Mouse (Mus musculus): ENCODE data around the gene Gm28635. TPM values are rescaled to one million over a fixed set of nuclear protein-coding genes. Genes with fewer than 3 reads are reported as not detected.

Gene Gm28635
- polyA plus RNA-seq, 1 experiment from 2014 or later: not detected

DNA sequence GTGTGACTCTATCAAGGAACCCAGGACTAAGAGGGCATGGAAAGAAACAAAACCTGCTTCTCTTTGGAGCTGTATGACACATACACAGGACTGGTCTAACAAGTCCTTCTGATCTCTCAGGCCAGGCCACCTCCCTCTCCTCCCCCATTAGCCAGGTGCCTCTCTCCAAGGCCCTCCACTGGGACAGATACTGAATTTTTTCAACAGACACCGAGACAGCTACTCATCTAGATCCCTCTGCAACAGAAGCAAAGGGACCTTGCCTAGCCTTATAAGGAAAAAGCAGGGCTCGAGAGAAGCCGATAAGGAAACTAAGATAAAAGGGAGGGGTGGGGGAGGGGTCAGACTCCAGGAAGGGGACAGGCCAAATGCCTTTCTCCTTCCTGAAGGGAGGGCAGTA, 44.8 kb downstream of the Gm28635 start:
- Histone ChIP-seq H3K4me1 (peaks cover 40% of the 10 kb centered on the region), H3K4me3 (no peak overlapping the region), H3K9me3 (no peaks in the 10 kb centered on the region), H3K36me3 (no peaks in the 10 kb centered on the region), H3K27me3 (no peaks in the 10 kb centered on the region), H3K4me2 (replicated peaks) (no peak overlapping the region), H3K27ac (replicated peaks) (no peak overlapping the region), H3K9ac (replicated peaks) (no peak overlapping the region)
- ATAC-seq (replicated peaks): no peak
- 20% methylated on average over 3 of the region's 3 CpGs for WGBS

DNA sequence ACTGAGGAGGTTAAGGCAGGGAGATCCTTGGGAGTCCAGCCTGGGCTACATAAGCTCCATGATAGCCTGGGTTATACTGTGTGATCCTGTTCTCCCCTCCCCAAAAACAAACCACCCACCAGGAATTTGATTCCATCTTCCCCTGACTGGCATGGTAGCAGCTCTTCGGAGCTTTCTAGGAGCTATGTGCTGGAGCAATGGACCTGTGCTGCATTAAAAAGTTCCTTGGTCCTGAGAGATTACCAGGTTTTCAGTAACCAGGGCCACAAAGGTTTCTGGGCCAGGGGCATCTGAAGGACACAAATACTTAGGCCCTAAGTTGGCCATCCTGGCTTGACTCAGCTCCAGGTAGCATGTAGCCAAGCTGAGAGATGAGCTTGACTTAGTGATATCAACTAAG, 45.8 kb downstream of the Gm28635 start:
- no peaks in the 10 kb centered on the region for H3K9me3 ChIP-seq
- no peak overlapping the region for H3K4me2 ChIP-seq (replicated peaks)
- ATAC-seq (replicated peaks): no peak
- H3K27ac ChIP-seq (replicated peaks): no peak overlapping the region
- H3K4me1 ChIP-seq: peaks cover 31% of the 10 kb centered on the region
- WGBS: 96% methylated on average over 1 of the region's 1 CpGs
- H3K4me3 ChIP-seq: no peak overlapping the region
- H3K9ac ChIP-seq (replicated peaks): no peak overlapping the region
- peaks cover 3% of the 10 kb centered on the region; the same call in 1 of the 2 replicates for H3K36me3 ChIP-seq
- H3K27me3 ChIP-seq: no peaks in the 10 kb centered on the region

DNA sequence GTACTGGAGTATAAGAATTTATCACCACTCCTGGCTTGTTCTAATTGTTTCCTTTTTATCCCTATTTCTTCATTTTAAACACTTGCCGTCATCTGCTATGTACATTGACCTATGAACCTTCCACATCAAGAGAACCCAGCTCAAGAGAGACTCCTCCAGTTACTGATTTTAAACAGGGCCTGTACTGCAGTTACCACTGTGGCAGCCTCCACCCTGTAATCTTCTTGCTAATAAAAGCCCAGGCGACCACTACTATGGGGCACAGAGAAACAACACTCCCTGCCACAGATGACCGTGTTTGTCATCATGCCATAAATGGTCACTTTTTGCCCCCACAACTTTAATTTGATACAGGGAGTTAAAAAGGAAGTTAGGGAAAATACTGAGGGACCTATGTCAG, 50.8 kb downstream of the Gm28635 start:
- ATAC-seq (replicated peaks): no peak
- Histone ChIP-seq H3K27ac (replicated peaks) (no peak overlapping the region), H3K9ac (replicated peaks) (no peak overlapping the region), H3K4me1 (no peaks in the 10 kb centered on the region), H3K4me2 (replicated peaks) (no peak overlapping the region), H3K9me3 (no peaks in the 10 kb centered on the region), H3K27me3 (no peaks in the 10 kb centered on the region), H3K36me3 (peaks cover 6% of the 10 kb centered on the region; the same call in 1 of the 2 replicates), H3K4me3 (no peak overlapping the region)
- 65% methylated on average over 3 of the region's 3 CpGs for WGBS

DNA sequence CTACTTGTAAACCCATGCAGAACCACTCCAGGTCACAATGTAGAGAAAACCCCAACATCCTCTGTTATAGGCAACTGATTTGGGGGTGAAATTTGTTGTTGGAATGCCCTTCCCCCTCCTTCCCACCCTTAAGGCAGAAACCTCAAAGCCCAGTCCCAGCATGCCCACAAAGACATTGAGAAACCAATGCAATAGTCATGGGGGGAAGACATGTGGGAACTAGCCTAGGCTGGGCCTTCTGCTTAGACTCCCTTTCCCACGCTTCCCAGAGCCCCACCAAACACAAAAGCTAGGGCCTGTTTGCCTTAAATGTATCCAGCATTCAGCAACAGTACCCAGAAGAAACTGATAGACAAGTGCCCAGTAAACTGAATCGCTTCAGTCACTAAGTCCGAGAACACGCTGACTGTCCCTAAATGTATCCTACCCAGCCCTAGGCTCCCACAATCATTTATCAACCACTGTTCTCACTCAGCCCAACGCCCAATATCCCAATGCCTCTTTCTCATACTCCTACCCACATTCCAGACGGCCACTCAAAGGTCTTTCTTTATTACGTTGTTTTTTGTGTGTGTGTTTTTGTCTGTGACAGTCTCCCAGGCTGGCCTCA, 51.4 kb downstream of the Gm28635 start:
- Histone ChIP-seq H3K4me3 (no peak overlapping the region), H3K4me1 (no peaks in the 10 kb centered on the region), H3K9me3 (no peaks in the 10 kb centered on the region), H3K9ac (replicated peaks) (no peak overlapping the region), H3K27me3 (no peaks in the 10 kb centered on the region), H3K36me3 (peaks cover 6% of the 10 kb centered on the region; the same call in 1 of the 2 replicates), H3K4me2 (replicated peaks) (no peak overlapping the region), H3K27ac (replicated peaks) (no peak overlapping the region)
- WGBS: 75% methylated on average over 7 of the region's 7 CpGs
- no peak for ATAC-seq (replicated peaks)

DNA sequence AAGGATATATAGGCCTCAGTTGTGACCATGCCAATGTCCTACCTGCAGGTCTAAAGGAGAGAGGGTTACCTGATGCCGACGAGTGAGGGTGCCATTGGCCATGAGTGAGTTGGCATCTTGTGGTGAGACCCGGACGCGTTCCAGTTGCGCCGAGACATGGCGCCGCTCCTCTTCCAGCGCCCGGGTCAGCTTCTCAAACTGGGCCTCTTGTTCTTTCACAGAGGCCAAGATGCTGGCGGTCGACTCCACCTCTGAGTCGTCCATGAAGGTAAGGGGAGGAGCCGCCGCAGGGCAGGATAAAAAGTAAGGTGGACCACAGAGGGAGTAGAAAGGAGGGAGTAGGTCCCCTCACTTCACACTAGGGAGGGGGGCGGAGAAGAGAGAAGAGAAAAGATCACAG, 53.6 kb downstream of the Gm28635 start:
- H3K4me2 ChIP-seq (replicated peaks): no peak overlapping the region
- H3K27ac ChIP-seq (replicated peaks): no peak overlapping the region
- no peak for ATAC-seq (replicated peaks)
- H3K4me3 ChIP-seq: no peak overlapping the region
- no peaks in the 10 kb centered on the region for H3K4me1 ChIP-seq
- H3K27me3 ChIP-seq: no peaks in the 10 kb centered on the region
- peaks cover 23% of the 10 kb centered on the region for H3K36me3 ChIP-seq
- no peak overlapping the region for H3K9ac ChIP-seq (replicated peaks)
- H3K9me3 ChIP-seq: no peaks in the 10 kb centered on the region
- WGBS: 96% methylated on average over 17 of the region's 17 CpGs

DNA sequence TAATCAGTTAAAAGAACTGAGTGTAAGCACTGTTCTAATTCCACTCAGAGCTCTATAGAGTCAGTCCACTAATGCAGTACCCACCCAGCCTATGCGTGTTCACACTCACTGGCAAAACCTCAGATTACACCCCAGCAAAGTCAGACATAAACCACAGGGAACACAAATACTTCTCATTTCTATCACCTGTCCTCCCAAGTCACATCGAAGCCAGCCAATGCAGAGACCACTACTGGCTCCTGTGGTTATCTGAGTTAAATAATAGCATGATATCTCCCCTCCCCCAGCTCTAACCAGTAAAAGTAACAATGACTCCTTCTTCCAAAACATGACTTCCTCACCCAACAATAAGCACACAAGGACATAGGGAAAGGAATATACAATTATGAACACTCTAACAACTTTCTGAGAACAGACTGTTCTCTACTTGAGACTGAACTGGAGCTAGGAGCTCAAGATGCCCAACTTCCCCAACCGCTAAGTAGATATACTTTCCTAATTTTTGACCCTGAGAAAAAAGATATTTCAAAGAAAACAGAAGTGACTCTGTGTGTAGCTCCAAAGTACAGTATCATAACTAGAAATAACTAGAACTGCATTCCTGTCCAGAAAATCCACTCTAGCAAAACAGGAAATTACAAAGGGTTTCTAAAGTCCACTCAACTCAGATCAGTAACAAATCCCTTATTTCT, 54.3 kb downstream of the Gm28635 start:
- no peak overlapping the region for H3K9ac ChIP-seq (replicated peaks)
- H3K9me3 ChIP-seq: no peaks in the 10 kb centered on the region
- no peak for ATAC-seq (replicated peaks)
- no peaks in the 10 kb centered on the region for H3K4me1 ChIP-seq
- peaks cover 23% of the 10 kb centered on the region for H3K36me3 ChIP-seq
- no peaks in the 10 kb centered on the region for H3K27me3 ChIP-seq
- 94% methylated on average over 3 of the region's 3 CpGs for WGBS
- H3K4me2 ChIP-seq (replicated peaks): no peak overlapping the region
- H3K27ac ChIP-seq (replicated peaks): no peak overlapping the region
- no peak overlapping the region for H3K4me3 ChIP-seq

DNA sequence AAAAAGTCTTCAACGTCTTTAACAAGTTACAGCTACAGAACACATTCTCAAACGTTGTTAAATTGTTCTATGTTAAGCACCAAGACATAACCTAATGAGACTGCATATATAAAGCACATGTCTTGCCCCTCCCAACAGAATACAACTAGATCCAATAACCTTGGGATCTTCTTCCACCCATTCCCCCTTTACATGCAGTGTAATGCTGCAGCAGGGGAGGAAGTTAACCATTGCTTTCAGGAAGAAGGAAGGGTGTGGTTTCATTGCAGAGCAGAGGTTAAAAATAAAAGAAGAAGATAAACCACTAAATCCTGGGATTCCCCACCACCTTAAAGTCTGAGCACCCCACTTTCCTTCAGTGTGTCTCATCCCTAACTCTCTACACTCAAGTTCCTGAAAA, 55.2 kb downstream of the Gm28635 start:
- peaks cover 23% of the 10 kb centered on the region for H3K36me3 ChIP-seq
- no peaks in the 10 kb centered on the region for H3K27me3 ChIP-seq
- 87% methylated on average over 2 of the region's 2 CpGs for WGBS
- no peak overlapping the region for H3K9ac ChIP-seq (replicated peaks)
- H3K4me1 ChIP-seq: no peaks in the 10 kb centered on the region
- no peaks in the 10 kb centered on the region for H3K9me3 ChIP-seq
- ATAC-seq (replicated peaks): no peak
- no peak overlapping the region for H3K4me2 ChIP-seq (replicated peaks)
- no peak overlapping the region for H3K27ac ChIP-seq (replicated peaks)
- no peak overlapping the region for H3K4me3 ChIP-seq

DNA sequence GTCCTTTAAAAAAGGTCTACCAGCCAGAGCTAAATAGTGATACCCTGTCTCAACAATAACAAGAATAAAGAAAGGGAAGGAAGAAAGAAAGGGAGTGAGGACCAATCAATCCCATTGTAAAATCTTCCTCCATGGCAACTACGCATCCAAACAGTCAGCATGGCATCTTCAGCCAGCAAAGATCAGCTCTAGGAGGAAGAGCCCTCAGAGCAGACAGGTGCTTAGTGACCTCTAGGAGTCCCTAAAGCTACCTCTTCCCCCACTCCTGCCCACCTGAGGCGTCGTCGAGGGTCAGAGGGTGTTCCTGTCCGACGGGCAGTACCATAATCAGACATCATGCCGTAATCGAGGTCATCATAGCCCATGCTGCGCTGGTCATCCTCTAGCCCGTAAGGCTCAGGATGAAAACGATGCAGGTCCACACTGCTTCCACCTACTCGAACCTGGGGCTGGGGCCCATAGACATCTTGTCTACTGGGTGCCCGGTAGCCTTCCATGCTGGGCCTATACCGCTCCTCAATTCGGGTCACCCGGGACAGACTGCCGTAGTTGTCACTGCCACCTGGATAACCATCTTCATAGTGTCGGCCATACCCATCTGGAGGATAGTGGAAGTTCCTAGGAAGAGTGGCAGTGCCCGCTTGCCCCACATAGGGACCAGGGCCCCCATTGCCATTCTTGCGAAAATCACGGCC, 58.0 kb downstream of the Gm28635 start:
- no peak overlapping the region for H3K4me2 ChIP-seq (replicated peaks)
- 96% methylated on average over 21 of the region's 21 CpGs for WGBS
- no peaks in the 10 kb centered on the region for H3K27me3 ChIP-seq
- ATAC-seq (replicated peaks): no peak
- H3K9me3 ChIP-seq: no peaks in the 10 kb centered on the region
- no peak overlapping the region for H3K4me3 ChIP-seq
- H3K36me3 ChIP-seq: peaks cover 45% of the 10 kb centered on the region
- no peak overlapping the region for H3K9ac ChIP-seq (replicated peaks)
- no peak overlapping the region for H3K27ac ChIP-seq (replicated peaks)
- no peaks in the 10 kb centered on the region for H3K4me1 ChIP-seq

DNA sequence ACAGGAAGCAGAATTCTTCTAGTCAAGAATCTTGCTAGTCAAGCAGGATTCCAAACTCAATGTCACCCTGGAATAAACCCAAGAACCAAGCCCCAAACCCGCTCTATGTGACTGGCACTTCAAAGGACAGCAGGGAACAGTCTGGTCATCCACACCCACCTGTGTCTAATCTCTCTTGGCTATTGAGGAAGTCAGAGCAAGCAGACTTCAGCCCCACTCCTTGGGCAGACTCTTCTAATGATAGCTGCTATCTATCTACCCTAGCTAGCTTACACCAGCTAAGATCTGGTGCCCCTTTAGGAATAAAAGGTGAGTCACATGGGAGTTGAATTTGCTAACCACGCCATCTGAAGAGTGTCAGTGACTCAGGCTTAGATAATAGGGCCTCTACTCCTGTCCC, 58.9 kb downstream of the Gm28635 start:
- peaks cover 54% of the 10 kb centered on the region for H3K36me3 ChIP-seq
- no peak for ATAC-seq (replicated peaks)

DNA sequence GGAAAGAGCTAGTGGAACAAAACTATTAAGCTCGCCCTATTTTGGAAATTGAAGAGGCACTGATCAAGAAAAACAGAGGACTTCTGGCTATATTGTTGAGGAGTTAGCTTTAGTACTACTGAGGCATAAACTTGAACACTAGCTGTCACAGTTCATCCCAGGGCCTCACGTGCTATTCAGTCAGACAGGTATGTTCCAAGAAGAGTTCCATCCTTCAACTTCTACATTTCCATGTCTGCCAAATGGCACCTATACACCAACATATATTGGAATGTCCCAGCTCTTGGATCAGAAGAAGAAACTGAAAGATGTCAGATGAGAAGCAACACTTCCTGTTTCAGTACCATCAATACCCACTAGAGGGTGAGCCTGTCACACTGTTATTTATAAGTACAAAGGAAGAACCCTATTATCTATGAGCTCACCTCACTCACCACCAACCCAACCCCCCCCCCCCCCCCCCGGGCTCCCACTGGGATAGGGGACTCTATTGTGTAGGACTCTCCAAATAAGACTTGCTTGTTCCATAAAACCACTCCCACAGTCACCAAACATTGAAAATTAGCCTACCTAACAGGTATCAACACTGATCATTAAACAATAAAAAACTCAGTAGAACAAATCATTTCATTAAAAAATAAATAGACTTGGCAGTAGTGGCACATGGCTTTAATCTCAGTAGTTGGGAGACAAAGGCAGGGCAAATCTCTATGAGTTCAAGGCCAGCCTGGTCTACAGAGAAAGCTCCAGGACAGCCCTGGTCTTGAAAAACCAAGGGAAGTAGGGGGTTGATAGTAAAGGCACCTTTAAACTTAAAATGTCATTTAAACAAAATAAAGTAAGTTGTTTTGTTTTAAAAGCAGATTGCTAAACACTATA, 60.0 kb downstream of the Gm28635 start:
- 69% methylated on average over 3 of the region's 3 CpGs for WGBS

More for the DNA sequence above, 58.9 kb downstream of the Gm28635 start:
- H3K9me3 ChIP-seq: no peaks in the 10 kb centered on the region
- H3K4me1 ChIP-seq: no peaks in the 10 kb centered on the region
- no peak overlapping the region for H3K27ac ChIP-seq (replicated peaks)
- H3K4me3 ChIP-seq: no peak overlapping the region
- H3K9ac ChIP-seq (replicated peaks): no peak overlapping the region
- no peaks in the 10 kb centered on the region for H3K27me3 ChIP-seq
- 82% methylated on average over 2 of the region's 2 CpGs for WGBS
- no peak overlapping the region for H3K4me2 ChIP-seq (replicated peaks)

DNA sequence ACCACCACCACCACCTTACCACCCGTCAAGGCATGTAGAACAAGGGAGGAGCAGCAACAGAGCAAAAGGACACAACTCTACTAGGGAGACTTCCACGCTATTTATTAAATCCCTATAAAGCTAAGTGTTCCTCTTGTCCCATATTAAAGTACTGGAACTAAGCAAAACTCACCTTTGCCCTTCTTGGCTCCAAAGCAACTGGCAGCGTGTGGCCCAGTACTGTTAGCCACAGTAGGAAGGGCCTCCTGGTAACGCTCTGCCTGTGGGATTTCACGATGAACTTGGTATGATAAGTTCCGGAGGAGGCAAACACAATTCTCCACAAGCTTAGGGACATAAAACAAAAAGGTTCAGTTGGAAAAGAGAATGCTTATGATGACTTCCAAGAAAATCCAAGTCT, 65.1 kb downstream of the Gm28635 start:
- no peaks in the 10 kb centered on the region for H3K4me1 ChIP-seq
- no peaks in the 10 kb centered on the region for H3K9me3 ChIP-seq
- WGBS: 96% methylated on average over 6 of the region's 6 CpGs
- H3K4me2 ChIP-seq (replicated peaks): no peak overlapping the region
- peaks cover 91% of the 10 kb centered on the region for H3K36me3 ChIP-seq
- no peak for ATAC-seq (replicated peaks)
- H3K27ac ChIP-seq (replicated peaks): no peak overlapping the region
- no peak overlapping the region for H3K4me3 ChIP-seq
- no peak overlapping the region for H3K9ac ChIP-seq (replicated peaks)
- H3K27me3 ChIP-seq: no peaks in the 10 kb centered on the region

More for the DNA sequence above, 60.0 kb downstream of the Gm28635 start:
- H3K4me3 ChIP-seq: no peak overlapping the region
- no peak overlapping the region for H3K4me2 ChIP-seq (replicated peaks)
- ATAC-seq (replicated peaks): peak; percentile 77
- H3K36me3 ChIP-seq: peaks cover 60% of the 10 kb centered on the region
- H3K27me3 ChIP-seq: no peaks in the 10 kb centered on the region
- no peaks in the 10 kb centered on the region for H3K9me3 ChIP-seq
- H3K27ac ChIP-seq (replicated peaks): no peak overlapping the region
- H3K9ac ChIP-seq (replicated peaks): no peak overlapping the region
- H3K4me1 ChIP-seq: no peaks in the 10 kb centered on the region

DNA sequence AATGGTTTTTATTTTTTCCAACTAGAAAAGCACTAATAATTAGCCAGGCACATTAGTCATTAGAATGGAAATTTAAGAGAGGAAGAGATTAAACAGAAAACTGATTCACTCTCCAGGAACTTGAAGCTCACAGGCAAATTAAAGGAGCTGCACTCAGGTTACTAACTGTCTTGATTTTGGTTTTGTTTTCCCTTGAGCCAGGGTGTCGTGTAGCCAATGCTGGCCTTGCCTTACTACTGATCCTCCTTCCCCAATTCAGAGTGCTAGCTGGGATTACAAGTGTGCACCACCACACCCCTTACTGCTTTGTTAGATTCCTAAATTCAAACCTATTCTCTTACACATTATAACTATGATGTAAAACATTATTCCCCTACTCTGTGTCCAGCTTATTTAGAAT, 70.0 kb downstream of the Gm28635 start:
- H3K27me3 ChIP-seq: no peaks in the 10 kb centered on the region
- no peak overlapping the region for H3K4me3 ChIP-seq
- H3K4me1 ChIP-seq: no peaks in the 10 kb centered on the region
- no peak overlapping the region for H3K4me2 ChIP-seq (replicated peaks)
- no peak overlapping the region for H3K27ac ChIP-seq (replicated peaks)
- ATAC-seq (replicated peaks): no peak
- H3K9me3 ChIP-seq: no peaks in the 10 kb centered on the region
- 77% methylated on average over 1 of the region's 1 CpGs for WGBS
- no peak overlapping the region for H3K9ac ChIP-seq (replicated peaks)
- H3K36me3 ChIP-seq: peaks cover 92% of the 10 kb centered on the region
